Mouse (Mus musculus): ENCODE data around the gene Trpm5. TPM values are rescaled to one million over a fixed set of nuclear protein-coding genes. Genes with fewer than 3 reads are reported as not detected.

The Trpm5 gene
- 1.8 and 3.9 TPM in 2 replicates for polyA plus RNA-seq (2015; fragmentation: Nextera tagmentation; extraction: Ambion mirVana)

DNA sequence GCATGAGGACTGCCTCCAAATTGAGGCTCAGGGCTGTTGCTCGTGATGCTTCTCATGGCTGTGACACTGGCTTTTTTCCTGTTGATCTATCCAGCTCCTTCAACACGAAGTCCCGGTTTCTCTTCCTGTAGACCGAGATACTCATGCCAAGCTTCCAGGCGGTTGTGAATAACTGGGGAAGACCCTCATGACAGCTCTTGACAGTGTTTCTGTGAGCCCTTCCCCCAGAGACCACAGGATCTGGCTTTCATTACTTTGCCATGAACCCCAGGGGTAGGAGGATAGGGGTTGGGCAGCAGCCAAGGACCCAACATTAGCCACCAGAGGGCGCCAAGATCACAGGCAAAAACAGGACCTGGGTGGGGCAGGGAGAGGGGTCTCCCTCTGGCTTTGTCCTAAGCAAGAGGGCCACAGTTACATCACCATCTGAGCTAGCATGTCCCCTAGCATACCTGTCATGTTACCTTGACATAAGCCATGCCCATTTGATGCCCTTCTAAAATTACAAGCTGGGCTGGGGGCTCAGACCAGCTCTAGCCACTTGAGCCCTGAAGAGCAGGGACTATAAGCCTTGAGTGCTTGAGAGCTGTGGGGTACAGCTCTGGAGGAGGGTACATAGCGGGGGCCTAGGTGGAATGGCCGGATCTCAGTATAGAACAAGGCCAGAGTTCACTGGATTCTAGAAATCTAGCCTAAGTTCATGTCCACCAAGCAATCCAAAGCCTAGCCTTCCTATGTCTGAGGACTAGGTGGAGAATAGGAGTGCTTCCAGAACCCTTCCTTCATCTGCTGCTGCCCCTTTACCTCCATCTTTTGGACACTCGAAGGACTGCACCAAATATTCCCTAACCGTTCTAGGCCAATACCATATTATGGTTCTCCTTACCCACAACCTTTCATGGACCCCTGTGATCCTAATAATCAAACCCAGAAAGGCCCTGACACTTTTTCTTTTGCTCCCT, at the start of gene Trpm5:
Gene Trpm5 (minus strand): TSS at position 51 of the 962 bp plus-strand sequence.
- Histone ChIP-seq H3K4me2 (no peak within 1 kb of the TSS), H3K4me3 (replicated peaks) (no peak within 1 kb of the TSS), H3K4me1 (no peaks in the 10 kb centered on the region), H3K9me3 (replicated peaks) (no peaks in the 10 kb centered on the region), H3K9ac (replicated peaks) (no peak within 1 kb of the TSS), H3K27ac (replicated peaks) (no peak within 1 kb of the TSS), H3K36me3 (no peaks in the 10 kb centered on the region), H3K27me3 (replicated peaks) (no peaks in the 10 kb centered on the region)
- no peak for ATAC-seq (ENCODE audit: low FRiP score)
- WGBS, result 48% methylated on average over 10 of the region's 10 CpGs

DNA sequence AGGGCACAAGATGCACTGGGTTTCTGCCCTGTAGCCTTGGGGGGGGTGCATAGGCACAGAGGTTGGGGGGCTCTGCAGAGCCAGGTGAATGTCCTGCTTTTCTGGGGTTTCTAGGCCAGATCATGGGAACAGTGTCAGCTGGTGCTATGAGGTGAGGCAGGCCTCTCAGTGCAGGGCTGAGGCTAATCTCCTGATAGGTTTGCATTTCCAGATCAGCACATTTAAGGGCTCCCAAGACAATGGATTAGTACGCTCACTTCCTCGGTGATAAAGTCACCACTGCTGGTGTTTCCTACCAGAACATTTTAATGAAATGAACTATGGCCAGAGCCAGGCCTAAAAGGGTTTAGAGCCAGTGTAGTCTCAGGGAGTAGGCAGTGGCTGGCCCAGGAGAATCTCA, 48.2 kb upstream of the Trpm5 start:
- no peak for ATAC-seq (ENCODE audit: low FRiP score)
- Histone ChIP-seq H3K36me3 (no peaks in the 10 kb centered on the region), H3K27ac (replicated peaks) (no peak overlapping the region), H3K9ac (replicated peaks) (no peak overlapping the region), H3K4me3 (replicated peaks) (no peak overlapping the region), H3K9me3 (replicated peaks) (no peaks in the 10 kb centered on the region), H3K4me1 (no peaks in the 10 kb centered on the region), H3K27me3 (replicated peaks) (no peaks in the 10 kb centered on the region), H3K4me2 (no peak overlapping the region)
- WGBS, result 68% methylated on average over 2 of the region's 2 CpGs

DNA sequence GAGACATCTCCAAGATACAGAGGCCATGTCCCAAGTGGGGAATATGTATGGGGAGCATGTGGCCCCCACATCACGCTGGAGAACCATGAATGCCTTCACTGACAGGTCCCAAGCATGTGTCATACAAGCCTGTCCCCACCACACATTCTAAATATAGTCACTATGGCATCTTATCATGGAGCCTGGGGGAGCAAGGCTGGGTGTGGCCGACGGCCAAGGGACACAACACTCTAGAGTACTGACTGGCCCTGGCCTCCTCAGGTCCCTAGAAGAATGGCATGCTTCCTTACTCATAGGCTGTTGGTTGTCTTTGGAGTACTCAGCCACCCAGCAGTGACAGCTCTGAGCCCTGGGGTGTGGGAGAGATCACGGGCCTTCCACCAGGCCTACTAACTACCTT, 45.5 kb upstream of the Trpm5 start:
- Histone ChIP-seq H3K9ac (replicated peaks) (no peak overlapping the region), H3K36me3 (no peaks in the 10 kb centered on the region), H3K9me3 (replicated peaks) (no peaks in the 10 kb centered on the region), H3K4me2 (no peak overlapping the region), H3K4me1 (no peaks in the 10 kb centered on the region), H3K27ac (replicated peaks) (no peak overlapping the region), H3K4me3 (replicated peaks) (no peak overlapping the region), H3K27me3 (replicated peaks) (no peaks in the 10 kb centered on the region)
- ATAC-seq (ENCODE audit: low FRiP score), result no peak
- 88% methylated on average over 4 of the region's 4 CpGs for WGBS

DNA sequence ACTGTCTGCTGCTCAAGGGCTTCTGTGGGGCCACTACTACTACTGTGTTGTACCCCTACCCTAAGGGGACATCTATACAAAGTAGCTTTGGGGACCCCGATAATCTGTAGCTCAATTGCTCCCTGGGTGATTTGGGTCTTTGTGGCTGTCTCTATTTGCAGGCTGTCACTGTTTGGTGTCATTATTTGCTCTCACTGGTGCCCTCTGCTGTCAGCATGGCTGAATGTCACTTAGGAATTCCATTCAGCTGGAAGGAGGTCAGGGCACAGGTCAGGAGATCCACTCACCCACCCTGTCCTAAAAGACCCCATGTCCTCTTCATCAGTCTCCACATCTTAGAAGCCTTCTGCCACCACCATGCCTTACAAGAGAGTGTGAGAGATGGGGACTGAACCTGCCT, 44.3 kb upstream of the Trpm5 start:
- no peaks in the 10 kb centered on the region for H3K4me1 ChIP-seq
- 24% methylated on average over 1 of the region's 1 CpGs for WGBS
- no peaks in the 10 kb centered on the region for H3K36me3 ChIP-seq
- no peak overlapping the region for H3K4me3 ChIP-seq (replicated peaks)
- H3K27me3 ChIP-seq (replicated peaks), result no peaks in the 10 kb centered on the region
- no peak overlapping the region for H3K27ac ChIP-seq (replicated peaks)
- no peak overlapping the region for H3K4me2 ChIP-seq
- no peak for ATAC-seq (ENCODE audit: low FRiP score)
- no peaks in the 10 kb centered on the region for H3K9me3 ChIP-seq (replicated peaks)
- H3K9ac ChIP-seq (replicated peaks), result no peak overlapping the region

DNA sequence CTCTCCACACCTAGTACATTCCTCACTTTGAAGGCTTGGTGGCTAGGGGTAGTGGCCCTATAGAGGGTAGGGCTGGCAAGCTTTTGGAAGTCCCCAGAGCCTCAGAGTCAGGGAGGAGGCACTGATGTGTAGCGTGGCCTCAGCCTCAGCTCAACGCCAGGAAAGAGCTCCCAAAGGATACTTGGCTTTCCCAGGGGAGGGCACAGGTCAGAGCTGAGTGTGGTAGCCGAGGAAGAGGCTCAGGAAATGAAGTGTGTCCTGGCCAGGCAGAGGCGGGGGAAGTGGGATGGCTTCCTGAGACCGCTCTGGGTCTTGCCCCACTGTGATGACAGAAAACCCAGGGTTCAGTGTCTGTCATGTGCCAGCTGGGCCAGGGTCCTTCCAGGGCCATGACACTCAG, 42.1 kb upstream of the Trpm5 start:
- Histone ChIP-seq H3K9me3 (replicated peaks) (no peaks in the 10 kb centered on the region), H3K9ac (replicated peaks) (no peak overlapping the region), H3K4me2 (no peak overlapping the region), H3K27ac (replicated peaks) (no peak overlapping the region), H3K4me3 (replicated peaks) (no peak overlapping the region), H3K27me3 (replicated peaks) (no peaks in the 10 kb centered on the region), H3K36me3 (no peaks in the 10 kb centered on the region), H3K4me1 (no peaks in the 10 kb centered on the region)
- WGBS, result 65% methylated on average over 5 of the region's 5 CpGs
- no peak for ATAC-seq (ENCODE audit: low FRiP score)

DNA sequence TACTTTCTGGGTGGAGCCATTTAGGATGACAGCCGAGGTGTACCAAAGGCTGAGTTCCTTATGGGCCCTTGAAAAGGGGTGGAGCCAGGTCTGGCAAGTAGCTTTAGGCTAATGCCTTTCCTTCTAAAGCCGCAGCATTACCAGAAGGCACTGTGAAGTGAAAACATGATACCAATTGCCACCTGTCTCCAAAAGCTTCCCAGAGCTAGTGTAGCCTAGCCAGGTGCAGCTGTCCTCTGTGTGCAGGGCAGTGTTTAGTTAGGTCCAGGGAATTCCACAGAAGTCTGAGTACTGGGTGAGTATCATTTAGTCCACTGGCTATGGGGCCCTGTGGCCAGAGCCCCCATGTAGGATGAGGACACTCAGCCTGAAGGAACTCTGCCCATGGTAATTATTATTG, 41.7 kb upstream of the Trpm5 start:
- Histone ChIP-seq H3K4me2 (no peak overlapping the region), H3K27ac (replicated peaks) (no peak overlapping the region), H3K4me3 (replicated peaks) (no peak overlapping the region), H3K9ac (replicated peaks) (no peak overlapping the region), H3K4me1 (no peaks in the 10 kb centered on the region), H3K9me3 (replicated peaks) (no peaks in the 10 kb centered on the region), H3K36me3 (no peaks in the 10 kb centered on the region), H3K27me3 (replicated peaks) (no peaks in the 10 kb centered on the region)
- WGBS, result 75% methylated on average over 2 of the region's 2 CpGs
- no peak for ATAC-seq (ENCODE audit: low FRiP score)

DNA sequence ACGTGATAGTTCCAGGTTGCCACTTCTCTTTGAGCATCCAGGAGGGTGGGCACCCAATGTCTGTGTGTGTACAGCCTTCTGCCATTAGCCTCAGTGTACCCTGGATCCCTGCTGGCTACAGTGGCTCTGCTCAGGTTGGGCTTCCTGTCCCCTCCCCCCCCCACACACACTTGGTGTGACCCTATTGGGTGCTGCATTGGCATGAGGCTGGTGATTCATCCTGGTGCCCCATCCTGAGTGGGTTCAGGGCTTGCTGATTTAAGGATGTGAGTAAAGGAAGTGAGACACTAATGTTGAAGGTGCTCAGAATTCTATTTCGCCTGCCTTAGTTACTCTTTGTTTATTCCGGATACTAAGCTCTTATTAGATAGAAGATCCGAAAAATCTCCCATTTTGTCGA, 38.4 kb upstream of the Trpm5 start:
- H3K27me3 ChIP-seq (replicated peaks), result no peaks in the 10 kb centered on the region
- no peak overlapping the region for H3K4me2 ChIP-seq
- H3K4me3 ChIP-seq (replicated peaks), result no peak overlapping the region
- 82% methylated on average over 5 of the region's 5 CpGs for WGBS
- ATAC-seq (ENCODE audit: low FRiP score), result no peak
- no peaks in the 10 kb centered on the region for H3K36me3 ChIP-seq
- H3K4me1 ChIP-seq, result no peaks in the 10 kb centered on the region
- no peaks in the 10 kb centered on the region for H3K9me3 ChIP-seq (replicated peaks)
- no peak overlapping the region for H3K9ac ChIP-seq (replicated peaks)
- H3K27ac ChIP-seq (replicated peaks), result no peak overlapping the region

DNA sequence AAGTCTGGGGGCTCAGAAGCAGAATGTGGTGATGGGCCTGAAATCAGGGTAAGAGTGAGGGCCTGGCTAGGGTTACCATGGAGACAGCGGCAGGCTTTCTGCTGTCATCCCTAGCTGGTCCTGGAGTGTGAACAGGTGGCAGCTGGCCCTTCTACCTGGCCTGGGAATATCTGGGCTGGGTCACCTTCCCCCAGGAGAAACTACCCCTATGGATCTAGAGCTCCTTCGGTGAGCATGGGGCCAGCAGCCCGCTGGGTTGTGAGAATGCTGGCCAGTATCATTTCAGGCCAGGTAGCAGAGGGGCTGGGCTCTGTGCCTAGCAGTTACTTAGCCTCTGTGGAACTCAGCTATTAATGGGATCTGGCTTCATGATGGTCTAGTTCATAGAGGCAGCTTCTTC, 30.5 kb upstream of the Trpm5 start:
- 74% methylated on average over 3 of the region's 3 CpGs for WGBS
- no peak overlapping the region for H3K4me3 ChIP-seq (replicated peaks)
- H3K36me3 ChIP-seq, result no peaks in the 10 kb centered on the region
- H3K9me3 ChIP-seq (replicated peaks), result no peaks in the 10 kb centered on the region
- H3K9ac ChIP-seq (replicated peaks), result no peak overlapping the region
- H3K27me3 ChIP-seq (replicated peaks), result no peaks in the 10 kb centered on the region
- 0 out of 2 replicates have a peak, but pooled peaks cover 3% of the 10 kb centered on the region for H3K4me1 ChIP-seq
- ATAC-seq (ENCODE audit: low FRiP score), result no peak
- H3K4me2 ChIP-seq, result no peak overlapping the region
- H3K27ac ChIP-seq (replicated peaks), result no peak overlapping the region

DNA sequence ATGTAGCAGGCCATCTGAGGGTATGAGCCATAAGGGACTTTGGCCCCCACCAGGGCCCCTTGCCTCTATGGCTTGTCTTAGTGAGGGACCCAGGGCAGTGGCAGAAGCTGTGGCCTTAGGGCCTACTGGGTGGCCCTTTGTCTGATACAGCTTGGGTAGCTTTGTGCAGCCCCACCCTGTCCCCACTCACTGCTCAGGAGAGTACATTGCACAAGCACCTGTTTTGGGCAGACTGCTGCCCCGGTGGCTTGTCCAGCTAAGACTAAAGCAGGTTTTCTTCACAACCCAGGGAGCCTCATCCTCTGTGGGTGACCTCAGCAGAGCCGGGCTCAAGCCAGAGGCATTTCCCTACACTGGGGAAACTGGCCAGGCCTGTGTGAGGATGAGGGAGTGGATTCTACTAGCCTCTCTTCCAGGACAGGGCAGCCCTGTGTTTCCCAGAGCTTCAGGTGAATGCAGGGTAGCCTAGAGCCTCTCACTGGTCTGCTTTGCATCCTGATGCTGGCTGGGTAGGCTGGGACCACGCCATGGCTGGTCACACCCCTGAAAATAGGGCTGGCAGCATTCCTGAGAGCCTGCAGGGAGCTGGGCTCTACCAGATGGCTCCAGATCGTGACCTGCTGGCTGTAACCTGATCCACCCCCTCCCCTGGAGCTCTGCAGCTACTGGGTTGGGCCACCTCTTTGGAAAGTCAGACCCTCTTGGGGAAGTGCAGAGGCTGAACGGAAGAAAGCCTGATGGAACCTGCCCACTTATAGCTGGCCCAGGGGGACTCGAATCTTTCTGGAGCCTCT, 29.6 kb upstream of the Trpm5 start:
- Histone ChIP-seq H3K9me3 (replicated peaks) (no peaks in the 10 kb centered on the region), H3K36me3 (no peaks in the 10 kb centered on the region), H3K4me2 (no peak overlapping the region), H3K4me1 (0 out of 2 replicates have a peak, but pooled peaks cover 7% of the 10 kb centered on the region), H3K9ac (replicated peaks) (no peak overlapping the region), H3K4me3 (replicated peaks) (no peak overlapping the region), H3K27me3 (replicated peaks) (no peaks in the 10 kb centered on the region), H3K27ac (replicated peaks) (no peak overlapping the region)
- no peak for ATAC-seq (ENCODE audit: low FRiP score)
- 18% methylated on average over 6 of the region's 6 CpGs for WGBS

DNA sequence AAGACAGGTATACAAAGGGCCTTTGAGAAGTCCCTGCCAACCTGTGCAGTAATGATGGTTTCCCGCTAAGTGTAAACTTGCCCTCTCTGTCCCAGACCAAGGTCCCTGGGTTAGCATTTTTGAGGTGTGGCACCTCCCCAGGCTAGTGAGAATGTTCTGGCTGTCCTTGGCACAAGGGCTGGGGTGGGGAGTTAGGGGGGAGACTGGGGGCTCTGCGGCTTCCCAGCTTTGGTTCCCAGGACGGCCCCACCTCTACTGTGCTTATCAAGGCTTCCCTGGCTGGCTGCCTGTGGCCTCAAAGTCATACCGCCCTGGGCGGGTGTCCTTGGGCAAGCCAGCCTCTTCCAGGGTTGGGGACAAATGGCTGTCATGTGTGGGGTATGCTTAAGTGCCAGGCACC, 27.7 kb upstream of the Trpm5 start:
- Histone ChIP-seq H3K4me3 (replicated peaks) (no peak overlapping the region), H3K4me2 (no peak overlapping the region), H3K36me3 (no peaks in the 10 kb centered on the region), H3K4me1 (0 out of 2 replicates have a peak, but pooled peaks cover 7% of the 10 kb centered on the region), H3K27ac (replicated peaks) (no peak overlapping the region), H3K27me3 (replicated peaks) (no peaks in the 10 kb centered on the region), H3K9me3 (replicated peaks) (no peaks in the 10 kb centered on the region), H3K9ac (replicated peaks) (no peak overlapping the region)
- ATAC-seq (ENCODE audit: low FRiP score), result no peak
- 85% methylated on average over 5 of the region's 5 CpGs for WGBS

DNA sequence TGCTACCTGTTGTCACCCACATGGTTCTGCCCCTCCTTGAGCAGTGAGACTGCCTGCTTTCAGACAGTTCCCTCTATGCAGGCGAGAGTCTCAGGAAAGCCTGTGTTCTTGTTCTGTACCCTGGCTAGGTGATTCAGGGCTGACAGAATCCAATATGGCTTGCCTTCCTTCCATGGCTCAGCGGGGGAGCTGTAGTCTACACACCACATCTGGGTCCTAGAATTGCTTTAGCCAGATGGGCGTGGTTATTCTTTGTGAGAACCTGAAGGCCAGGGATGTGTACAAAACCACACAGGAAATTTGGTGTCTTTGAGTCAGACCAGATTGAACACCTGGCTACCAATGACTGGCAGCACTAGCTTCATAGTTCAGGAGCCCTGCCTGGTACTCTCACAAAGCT, 25.4 kb upstream of the Trpm5 start:
- no peaks in the 10 kb centered on the region for H3K36me3 ChIP-seq

More for the DNA sequence above, 25.4 kb upstream of the Trpm5 start:
- ATAC-seq (ENCODE audit: low FRiP score), result no peak
- no peak overlapping the region for H3K4me3 ChIP-seq (replicated peaks)
- H3K27ac ChIP-seq (replicated peaks), result no peak overlapping the region
- 0 out of 2 replicates have a peak, but pooled peaks cover 7% of the 10 kb centered on the region for H3K4me1 ChIP-seq
- H3K27me3 ChIP-seq (replicated peaks), result no peaks in the 10 kb centered on the region
- 75% methylated on average over 3 of the region's 3 CpGs for WGBS
- H3K9me3 ChIP-seq (replicated peaks), result 0 out of 2 replicates have a peak, but pooled peaks cover 1% of the 10 kb centered on the region
- H3K9ac ChIP-seq (replicated peaks), result no peak overlapping the region
- no peak overlapping the region for H3K4me2 ChIP-seq
